Mouse (Mus musculus) c-Kit-negative CD71-positive TER-119-positive erythroid progenitor cells, embryonic 14.5 days (primary cell): ENCODE results near the gene Btnl2.

Experiments
- DNase-seq: peaks from one replicate; pipeline ENCODE4 v3.0.0-alpha.2; 2013; ENCODE audit warnings: low read depth, low spot score

Btnl2 gene

DNA sequence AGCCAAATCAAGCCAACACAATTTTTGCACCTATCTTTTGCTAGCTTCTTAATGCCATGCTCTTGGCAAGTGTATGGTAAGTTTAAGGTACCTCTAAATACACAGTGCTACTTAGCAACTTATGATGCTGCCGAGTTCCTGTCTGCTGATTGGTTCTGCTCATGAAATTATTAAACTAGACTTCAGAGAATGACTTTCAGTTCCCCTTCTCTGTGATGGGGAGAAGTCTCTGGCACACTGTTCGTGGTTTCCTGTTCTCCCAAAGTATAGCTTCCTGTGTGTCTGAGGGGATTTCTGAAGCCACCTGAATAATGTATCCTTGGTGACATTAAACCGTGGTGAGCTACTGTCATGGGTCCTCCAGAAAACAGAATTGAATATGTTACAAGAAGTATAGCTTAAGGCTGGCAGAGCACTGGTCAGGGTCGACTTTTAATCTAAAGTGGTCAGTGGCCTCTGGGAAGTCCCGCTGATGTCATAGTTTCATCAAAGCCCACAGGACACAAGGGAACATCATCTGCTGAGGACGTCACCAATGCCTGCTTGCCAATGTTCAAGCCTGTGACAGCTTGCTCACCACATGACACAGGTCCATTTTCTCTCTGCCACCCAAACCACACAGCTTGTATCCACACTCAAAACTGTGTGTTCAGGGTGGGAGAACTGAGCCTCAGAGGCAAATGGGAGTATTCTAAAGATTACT is 6.9 kb upstream of the Btnl2 start:
- DNase-seq = no peak

DNA sequence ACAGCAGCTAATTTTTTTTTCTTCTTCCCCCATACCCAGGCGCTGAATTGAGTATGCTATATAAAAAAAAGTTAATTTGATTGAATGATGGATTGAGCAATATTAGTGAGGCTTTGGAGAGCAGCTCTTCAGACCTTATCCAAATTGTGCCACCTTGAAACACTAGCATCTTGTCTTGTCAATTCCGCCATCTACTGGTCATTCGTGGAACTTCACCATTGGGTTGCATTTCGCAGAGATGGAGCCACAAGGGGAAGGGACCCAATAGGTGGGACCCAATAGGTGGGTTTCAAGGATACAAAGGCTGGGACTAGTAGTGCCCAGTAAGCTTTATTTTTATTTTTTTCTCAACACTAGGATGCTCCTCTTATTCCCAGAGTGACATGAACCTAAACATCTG is 5.2 kb upstream of the Btnl2 start:
- peak; percentile 44 for DNase-seq

DNA sequence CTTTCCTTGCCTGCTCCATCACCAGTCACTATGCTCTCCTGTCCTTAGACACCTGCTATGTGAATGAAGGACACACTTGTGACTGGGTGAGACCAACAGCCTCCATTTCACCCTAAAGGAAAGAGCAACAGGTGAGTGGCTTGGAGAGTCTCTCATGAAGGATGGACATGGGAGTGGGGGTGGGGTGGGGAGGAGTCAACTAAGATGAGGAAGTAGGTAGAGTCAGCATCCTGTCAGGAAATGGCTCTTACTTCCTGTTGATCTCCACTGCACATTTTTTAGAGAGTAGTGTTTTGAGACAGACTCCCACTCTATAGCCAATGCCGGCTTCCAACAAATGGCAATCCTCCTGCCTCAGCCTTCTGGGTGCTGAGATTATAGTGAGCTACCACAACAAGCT is 318 bp downstream of the Btnl2 start:
- DNase-seq = no peak

- DNase-seq = no peak
Measured at GRCm38 (mm10) chr17:34362954-34363546, 8.4 kb downstream of the Btnl2 start.

- DNase-seq = no peak
Measured at GRCm38 (mm10) chr17:34363676-34364310, 9.2 kb downstream of the Btnl2 start.

DNA sequence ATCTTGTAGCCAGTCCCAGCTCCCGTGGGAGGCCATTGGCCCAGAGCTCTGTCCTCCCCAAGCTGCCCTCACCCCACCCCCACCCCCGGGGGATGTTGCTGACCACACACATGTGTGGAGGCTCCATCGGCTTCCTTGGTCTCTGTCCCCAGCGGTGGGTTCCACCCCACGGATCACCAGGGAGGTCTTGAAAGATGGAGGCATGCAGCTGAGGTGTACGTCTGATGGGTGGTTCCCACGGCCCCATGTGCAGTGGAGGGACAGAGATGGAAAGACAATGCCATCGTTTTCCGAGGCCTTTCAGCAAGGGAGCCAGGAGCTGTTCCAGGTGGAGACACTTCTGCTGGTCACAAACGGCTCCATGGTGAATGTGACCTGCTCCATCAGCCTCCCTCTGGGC is 10.4 kb downstream of the Btnl2 start:
- DNase-seq = no peak

DNA sequence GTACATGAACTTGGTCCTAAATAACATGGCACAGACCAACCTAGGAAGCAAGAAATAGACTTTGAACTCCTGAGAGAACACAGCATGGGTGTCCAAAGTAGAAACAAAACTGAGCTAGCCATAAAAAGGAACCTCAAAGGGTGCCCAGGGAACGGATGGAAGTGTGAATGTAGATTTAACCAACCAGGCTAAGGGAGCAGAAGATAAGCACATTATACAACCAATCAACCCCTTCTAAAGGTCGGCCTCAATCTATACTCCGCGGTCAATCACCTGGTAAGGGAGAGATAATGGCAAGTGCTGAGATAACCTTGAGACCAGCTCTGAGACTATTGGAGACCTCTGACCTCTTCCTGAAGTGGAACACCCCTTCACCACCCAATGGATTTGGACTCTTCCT is 15.9 kb downstream of the Btnl2 start:
- DNase-seq = no peak

DNA sequence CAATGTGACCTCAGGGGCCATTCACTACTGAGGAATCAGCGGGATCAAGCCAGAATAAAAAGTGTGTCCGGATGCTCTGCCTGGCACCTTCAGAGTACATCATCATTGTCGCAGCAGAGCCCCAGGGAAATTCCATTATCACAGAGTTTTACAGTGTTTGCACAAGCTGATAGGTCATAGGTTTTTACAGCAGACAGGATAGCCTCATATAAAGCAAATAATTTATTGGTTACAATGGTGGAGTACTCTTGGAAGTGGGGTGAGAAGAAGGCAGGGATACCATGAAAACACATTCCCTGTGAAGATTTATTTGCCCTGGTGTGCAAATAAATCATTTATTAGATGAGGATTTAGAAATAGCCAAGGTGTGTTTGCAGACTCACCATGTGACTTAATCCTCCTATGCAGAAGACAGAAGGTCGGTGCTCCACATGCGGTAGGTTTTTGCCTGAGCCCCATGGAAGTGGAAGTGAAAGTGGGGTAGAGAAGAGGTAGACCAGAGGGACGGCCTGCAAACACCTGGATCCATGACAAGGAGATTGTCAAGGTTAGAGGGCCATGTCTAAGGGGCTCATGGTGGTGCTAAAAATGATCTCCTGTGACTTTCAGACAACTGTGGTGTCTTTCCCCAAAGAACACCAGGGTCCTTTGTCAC is 18.6 kb downstream of the Btnl2 start:
- no peak for DNase-seq

- DNase-seq = no peak
Measured at GRCm38 (mm10) chr17:34376847-34377246, 22.2 kb downstream of the Btnl2 start, which contains the start of gene Btnl1. Btnl1 (plus strand) TSS chr17:34377132.

GRCm38 (mm10) chr17:34377450-34378209 is 23.0 kb downstream of the Btnl2 start:
- DNase-seq = no peak

DNA sequence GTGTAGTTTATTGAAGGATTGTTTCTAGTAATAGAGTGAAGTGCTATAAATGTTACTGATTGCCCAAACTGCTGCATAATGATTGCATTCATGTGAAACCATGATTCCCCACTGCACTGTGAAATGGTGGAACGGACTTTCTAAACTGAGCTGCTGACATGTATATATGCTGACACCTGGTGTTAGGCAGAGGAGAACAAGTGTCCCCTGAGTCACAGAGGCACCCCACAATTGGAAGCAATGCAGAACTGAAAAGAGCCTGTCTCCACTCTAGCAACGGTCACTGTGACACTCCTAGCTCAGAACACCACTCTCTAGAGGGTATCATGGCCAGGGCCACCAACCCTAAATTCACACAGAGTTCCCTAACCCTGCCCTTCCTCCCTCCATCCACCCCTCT is 24.1 kb downstream of the Btnl2 start:
- DNase-seq = no peak

DNA sequence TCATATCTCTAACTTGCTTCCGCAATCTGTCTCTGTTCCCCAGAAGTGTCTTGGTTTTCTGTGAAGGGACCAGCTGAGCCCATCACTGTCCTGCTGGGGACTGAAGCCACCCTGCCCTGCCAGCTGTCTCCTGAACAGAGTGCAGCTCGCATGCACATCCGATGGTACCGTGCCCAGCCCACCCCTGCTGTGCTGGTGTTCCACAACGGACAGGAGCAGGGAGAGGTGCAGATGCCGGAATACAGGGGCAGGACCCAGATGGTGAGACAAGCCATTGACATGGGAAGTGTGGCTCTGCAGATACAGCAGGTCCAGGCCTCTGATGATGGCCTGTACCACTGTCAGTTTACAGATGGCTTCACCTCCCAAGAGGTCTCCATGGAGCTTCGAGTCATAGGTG is 24.8 kb downstream of the Btnl2 start:
- no peak for DNase-seq

DNA sequence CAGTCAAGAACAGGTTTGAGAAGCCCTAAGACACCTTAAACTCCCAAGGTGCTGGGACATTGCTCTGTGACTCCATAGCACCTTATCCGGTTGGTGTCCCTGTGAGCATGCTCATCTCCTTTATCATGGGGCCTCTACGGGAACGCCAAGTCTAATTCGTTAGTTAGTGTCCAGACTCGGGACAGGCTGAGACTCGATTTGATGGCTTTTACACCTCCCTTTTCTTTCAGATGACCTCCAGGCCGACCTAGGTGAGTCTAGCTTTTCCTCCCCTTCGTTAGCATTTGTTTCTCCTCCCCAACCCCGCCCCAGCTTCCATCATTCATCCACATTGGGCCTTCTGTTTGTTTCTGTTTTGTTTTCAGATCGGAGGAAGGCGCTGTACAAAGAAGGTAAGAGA is 27.3 kb downstream of the Btnl2 start:
- DNase-seq = no peak

DNA sequence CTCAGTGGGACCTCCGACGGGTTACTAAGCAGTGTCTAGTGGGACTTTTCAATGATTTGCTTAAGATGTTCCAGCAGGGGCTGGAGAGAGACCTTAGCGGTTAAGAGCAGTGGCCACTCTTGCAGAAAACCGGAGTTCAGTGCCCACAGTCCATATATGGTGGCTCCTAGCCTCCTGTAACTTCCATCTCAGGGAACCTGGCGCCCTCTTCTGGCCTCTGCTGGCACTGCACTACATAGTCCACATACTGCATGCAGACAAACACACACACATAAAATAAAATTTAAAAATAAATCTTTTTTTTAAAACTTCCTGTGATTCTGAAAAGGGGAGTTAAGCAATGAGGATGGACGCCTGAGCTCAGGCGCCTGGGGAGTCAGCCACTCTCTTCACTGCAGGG is 28.6 kb downstream of the Btnl2 start:
- DNase-seq = no peak

GRCm38 (mm10) chr17:34384699-34385098 is 30.1 kb downstream of the Btnl2 start:
- DNase-seq = no peak

DNA sequence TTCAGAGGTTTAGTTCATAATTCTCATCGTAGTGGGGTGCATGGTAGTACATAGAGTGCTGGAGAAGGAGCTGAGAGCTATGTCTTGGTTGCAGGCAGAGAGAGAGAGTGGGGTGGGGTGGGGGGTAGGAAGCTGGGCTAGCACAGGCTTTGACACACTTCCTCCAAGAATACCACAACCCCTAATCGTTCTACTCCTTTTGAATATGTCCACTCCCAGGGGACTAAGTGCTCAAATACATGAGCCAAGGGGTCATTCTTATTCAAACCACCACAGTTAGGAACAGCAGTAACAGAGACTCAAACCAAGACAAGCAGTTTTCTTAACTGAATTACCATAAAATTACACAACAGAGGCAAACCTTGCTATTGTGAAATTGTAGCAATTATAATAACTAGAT is 32.0 kb downstream of the Btnl2 start:
- DNase-seq = no peak

DNA sequence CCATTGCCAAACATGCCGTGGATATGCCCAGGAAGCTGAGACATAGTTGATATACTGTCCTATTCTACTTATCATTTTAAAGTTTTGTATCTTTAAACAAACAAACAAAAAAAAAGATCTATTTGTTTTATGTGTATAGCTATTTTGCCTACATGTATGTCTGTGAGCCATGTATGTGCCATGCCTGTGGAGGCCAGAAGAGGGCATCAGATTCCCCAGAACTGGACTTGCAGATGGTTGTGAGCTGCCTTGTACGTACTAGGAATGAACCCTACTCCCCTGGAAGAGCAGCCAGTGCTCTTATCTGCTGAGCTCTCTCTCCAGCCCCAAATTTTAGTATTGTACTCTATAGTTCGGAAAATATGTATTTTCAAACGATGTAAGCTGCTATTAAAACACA is 33.9 kb downstream of the Btnl2 start:
- no peak for DNase-seq

GRCm38 (mm10) chr17:34391507-34391906 is 36.9 kb downstream of the Btnl2 start:
- DNase-seq = no peak

- DNase-seq = no peak
Measured at GRCm38 (mm10) chr17:34392321-34392720, 37.7 kb downstream of the Btnl2 start.

DNA sequence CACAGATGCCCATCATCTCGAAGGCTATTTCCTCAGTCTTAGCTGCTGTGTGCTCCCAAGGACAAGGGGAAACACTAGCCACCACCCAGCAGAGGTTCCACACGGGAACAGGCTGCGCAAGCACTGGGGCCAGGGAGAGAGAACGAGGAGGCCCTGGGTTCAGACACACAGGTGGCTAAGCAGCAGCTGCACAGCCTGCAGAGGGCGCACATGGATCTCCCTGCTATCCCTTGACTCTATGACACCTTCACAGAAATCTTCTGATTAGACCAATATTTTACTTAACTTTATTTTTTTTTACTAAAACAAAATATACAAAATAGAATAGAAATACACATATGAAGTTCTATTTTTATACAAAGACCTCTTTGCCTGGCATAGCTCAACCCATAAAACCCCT is 42.7 kb downstream of the Btnl2 start:
- DNase-seq = no peak

GRCm38 (mm10) chr17:34398058-34398710 is 43.6 kb downstream of the Btnl2 start:
- DNase-seq = no peak
